Mouse (Mus musculus) thymus, postnatal 14 days (tissue): ENCODE measurements around the gene Zkscan16.

ENCODE experiments used
- DNase-seq: peaks from one replicate; pipeline ENCODE4 v3.0.0; 2021

Zkscan16 gene

GRCm38 (mm10) chr4:59002948-59003805 lies 59.7 kb downstream of the Zkscan16 start, which contains the start of gene Gm20503:
Gm20503 (plus strand) TSS chr4:59003210.
- peak; percentile 95 for DNase-seq

GRCm38 (mm10) chr4:59003806-59004200 lies 60.4 kb downstream of the Zkscan16 start:
- DNase-seq = no peak

- DNase-seq = no peak
Measured at GRCm38 (mm10) chr4:59006211-59006610, 62.8 kb downstream of the Zkscan16 start.

GRCm38 (mm10) chr4:59007016-59007415 lies 63.6 kb downstream of the Zkscan16 start:
- no peak for DNase-seq
